Mouse (Mus musculus) liver, embryonic 11.5 days (tissue): ENCODE measurements at regions not wholly inside any gene's neighbourhood (a gene's known extent, or its start where the extent isn't known, plus 50 kb on each side); places are given as distances from the start of the nearest gene placed in this dataset.

ENCODE experiments used
- ATAC-seq: fragments of 200-750 bp; cut with Nextera tagmentation; replicated peaks from 2 replicates; pipeline ENCODE4 v1.8.0; 2017; ENCODE audit warnings: moderate number of reproducible peaks, mild to moderate bottlenecking, moderate TSS enrichment, moderate library complexity; ENCODE audit not compliant: low FRiP score
- DNase-seq: peaks from one replicate; pipeline ENCODE4 v3.0.0-alpha.2; 2017; ENCODE audit warnings: low spot score
- H3K27ac ChIP-seq: fragments of 300-500 bp; sonication (generic); 2 replicates; pipeline ENCODE4 v1.5.1; 2014; ENCODE audit warnings: mild to moderate bottlenecking, low read depth, low read length, control low read depth
- H3K27me3 ChIP-seq: fragments of 300-500 bp; sonication (generic); replicated peaks from 2 replicates; pipeline ENCODE4 v1.6.1; 2014; ENCODE audit warnings: low read length, mixed read lengths; ENCODE audit not compliant: control insufficient read depth, insufficient read depth
- H3K36me3 ChIP-seq: fragments of 300-500 bp; sonication (generic); 2 replicates; pipeline ENCODE4 v1.6.1; 2014; ENCODE audit warnings: mild to moderate bottlenecking, low read length, moderate library complexity, mixed read lengths; ENCODE audit not compliant: control insufficient read depth, insufficient read depth
- H3K4me1 ChIP-seq: fragments of 300-500 bp; sonication (generic); replicated peaks from 2 replicates; pipeline ENCODE4 v1.6.1; 2014; ENCODE audit warnings: low read length, mixed read lengths; ENCODE audit not compliant: control insufficient read depth, insufficient read depth
- H3K4me2 ChIP-seq: fragments of 300-500 bp; sonication (generic); 2 replicates; pipeline ENCODE4 v1.6.1; 2014; ENCODE audit warnings: mild to moderate bottlenecking, control low read depth, moderate library complexity
- H3K4me3 ChIP-seq: fragments of 300-500 bp; sonication (generic); 2 replicates; pipeline ENCODE4 v1.5.1; 2014; ENCODE audit warnings: low read depth, low read length, control low read depth
- H3K9ac ChIP-seq: fragments of 300-500 bp; sonication (generic); 2 replicates; pipeline ENCODE4 v1.6.1; 2014; ENCODE audit warnings: low read depth, low read length, control low read depth
- H3K9me3 ChIP-seq: fragments of 300-500 bp; sonication (generic); 2 replicates; pipeline ENCODE4 v1.6.1; 2016; ENCODE audit warnings: low read length, inconsistent platforms, mixed read lengths; ENCODE audit not compliant: control insufficient read depth
- WGBS: fragments of 180-500 bp; shearing (Covaris S2); extraction: QIAGEN DNeasy Blood & Tissue Kit; methylation state at CpG from one replicate; pipeline ENCODE4 v1.1.7; 2014; 5-methylcytosine and 5-hydroxymethylcytosine counted together

GRCm38 (mm10) chr16:86516935-86517334, 615.3 kb upstream of the Adamts5 start:
- no peak for ATAC-seq
- Histone ChIP-seq H3K4me2 (no peak overlapping the region), H3K9ac (no peak overlapping the region), H3K27ac (no peak overlapping the region), H3K4me3 (no peak overlapping the region), H3K4me1 (no peaks in the 10 kb centered on the region), H3K36me3 (no peaks in the 10 kb centered on the region), H3K27me3 (no peaks in the 10 kb centered on the region), H3K9me3 (no peaks in the 10 kb centered on the region)
- DNase-seq, result no peak
- WGBS, result 37% methylated on average over 1 of the region's 1 CpGs

GRCm38 (mm10) chr16:86516144-86516543, 614.5 kb upstream of the Adamts5 start:
- H3K27me3 ChIP-seq, result no peaks in the 10 kb centered on the region
- ATAC-seq, result no peak
- H3K9me3 ChIP-seq, result no peaks in the 10 kb centered on the region
- no peak for DNase-seq
- H3K4me2 ChIP-seq, result no peak overlapping the region
- H3K27ac ChIP-seq, result no peak overlapping the region
- no peak overlapping the region for H3K4me3 ChIP-seq
- H3K4me1 ChIP-seq, result no peaks in the 10 kb centered on the region
- no peaks in the 10 kb centered on the region for H3K36me3 ChIP-seq
- 79% methylated on average over 3 of the region's 3 CpGs for WGBS
- H3K9ac ChIP-seq, result no peak overlapping the region

DNA sequence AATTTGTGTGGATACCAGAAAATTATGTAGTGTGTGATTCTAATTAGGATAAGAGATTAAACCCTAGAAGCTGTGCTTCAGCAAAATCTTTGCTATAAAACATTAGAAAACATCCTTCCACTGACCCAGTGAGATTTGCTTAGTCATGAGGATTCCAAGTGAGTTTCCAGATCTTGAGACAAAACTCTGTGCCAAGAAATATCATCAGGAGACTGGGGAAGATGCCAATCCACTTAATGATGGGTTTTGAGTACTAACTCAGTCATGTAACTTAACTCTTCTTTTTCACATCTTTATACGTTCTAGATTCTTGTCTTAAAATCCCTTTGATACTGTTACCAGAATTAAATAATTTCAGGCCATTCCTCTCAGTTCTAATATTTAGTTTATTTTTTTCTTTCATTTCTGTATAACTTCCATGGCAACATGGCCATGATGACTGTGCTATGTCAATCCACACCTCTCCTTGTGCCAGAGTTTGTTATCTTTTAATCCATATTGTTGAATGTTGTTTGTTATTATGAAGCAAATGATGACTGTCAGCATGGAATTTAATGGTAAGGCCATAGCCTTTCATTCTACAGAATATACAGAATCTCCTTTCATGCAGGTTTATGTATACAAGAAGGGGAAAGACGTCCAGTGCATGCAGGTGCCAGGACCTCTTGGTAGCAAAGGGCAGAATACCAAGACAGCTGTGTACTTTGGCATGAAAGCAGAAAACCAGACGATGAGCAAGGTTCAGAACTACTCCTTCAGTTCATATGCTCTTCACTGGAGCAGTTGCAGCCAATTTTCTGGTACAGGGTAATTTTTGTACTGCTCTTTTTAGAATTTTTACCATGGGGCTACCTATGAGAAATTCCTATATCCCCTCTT, 599.7 kb upstream of the Adamts5 start:
- DNase-seq, result no peak

DNA sequence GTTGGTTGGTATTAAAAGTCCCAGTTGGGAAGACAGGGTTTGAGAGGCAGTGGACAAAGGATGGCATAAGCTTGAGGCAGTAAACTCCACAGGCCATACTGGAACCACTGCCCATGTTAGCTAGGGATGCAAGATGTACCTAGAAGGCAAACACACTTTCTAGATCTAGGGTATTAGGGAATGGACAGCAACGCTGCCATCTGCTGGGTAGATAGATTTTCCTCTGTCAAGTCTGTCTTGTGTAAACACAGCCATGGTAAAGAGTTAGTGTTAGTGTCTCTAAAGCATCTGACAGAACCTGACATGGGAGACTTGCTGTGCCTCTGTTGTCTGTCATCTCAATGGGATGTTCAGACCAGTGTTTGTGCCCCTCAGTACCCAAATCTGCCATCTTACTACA, 573.5 kb upstream of the Adamts5 start:
- H3K9me3 ChIP-seq, result no peaks in the 10 kb centered on the region
- H3K36me3 ChIP-seq, result no peaks in the 10 kb centered on the region
- DNase-seq (no peak), ATAC-seq (no peak)
- H3K4me1 ChIP-seq, result no peaks in the 10 kb centered on the region
- H3K9ac ChIP-seq, result no peak overlapping the region
- no peaks in the 10 kb centered on the region for H3K27me3 ChIP-seq
- H3K27ac ChIP-seq, result no peak overlapping the region
- H3K4me2 ChIP-seq, result no peak overlapping the region
- WGBS, result 50% methylated on average over 1 of the region's 1 CpGs
- H3K4me3 ChIP-seq, result no peak overlapping the region

More for the DNA sequence above, 599.7 kb upstream of the Adamts5 start:
- no peaks in the 10 kb centered on the region for H3K9me3 ChIP-seq
- H3K9ac ChIP-seq, result no peak overlapping the region
- WGBS, result 50% methylated on average over 3 of the region's 3 CpGs
- no peak overlapping the region for H3K4me2 ChIP-seq
- no peaks in the 10 kb centered on the region for H3K27me3 ChIP-seq
- H3K27ac ChIP-seq, result no peak overlapping the region
- no peaks in the 10 kb centered on the region for H3K36me3 ChIP-seq
- H3K4me3 ChIP-seq, result no peak overlapping the region
- H3K4me1 ChIP-seq, result no peaks in the 10 kb centered on the region
- ATAC-seq, result no peak

GRCm38 (mm10) chr16:86473059-86473740, 571.6 kb upstream of the Adamts5 start:
- Histone ChIP-seq H3K4me2 (no peak overlapping the region), H3K27me3 (no peaks in the 10 kb centered on the region), H3K36me3 (no peaks in the 10 kb centered on the region), H3K9me3 (no peaks in the 10 kb centered on the region), H3K4me3 (no peak overlapping the region), H3K4me1 (no peaks in the 10 kb centered on the region), H3K27ac (no peak overlapping the region), H3K9ac (no peak overlapping the region)
- no peak for ATAC-seq
- no peak for DNase-seq
- WGBS, result 56% methylated on average over 4 of the region's 4 CpGs

DNA sequence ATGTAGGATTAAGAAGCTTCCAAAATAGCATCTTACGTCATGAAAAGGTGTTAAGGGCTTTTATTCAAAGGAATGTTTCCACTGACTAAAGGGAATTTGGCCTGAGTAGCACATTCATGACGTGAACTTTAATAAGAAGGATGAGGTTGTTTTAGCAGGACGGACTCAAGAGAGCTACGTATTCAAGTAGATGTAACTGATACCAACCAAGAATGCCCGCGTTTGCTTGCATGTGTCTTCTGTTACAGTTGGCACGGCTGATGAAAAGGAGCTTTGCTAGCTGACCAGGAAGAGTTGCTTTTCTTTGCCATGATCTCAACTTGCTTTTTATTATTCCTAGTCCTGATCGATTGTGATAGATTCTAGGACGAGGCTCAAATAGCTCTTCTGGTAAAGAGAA, 559.4 kb upstream of the Adamts5 start:
- no peaks in the 10 kb centered on the region for H3K27me3 ChIP-seq
- no peak overlapping the region for H3K9ac ChIP-seq
- no peak overlapping the region for H3K4me3 ChIP-seq
- no peak for DNase-seq
- H3K4me1 ChIP-seq, result no peaks in the 10 kb centered on the region
- WGBS, result 74% methylated on average over 9 of the region's 9 CpGs
- no peak overlapping the region for H3K4me2 ChIP-seq
- H3K36me3 ChIP-seq, result no peaks in the 10 kb centered on the region
- no peaks in the 10 kb centered on the region for H3K9me3 ChIP-seq
- no peak overlapping the region for H3K27ac ChIP-seq
- ATAC-seq, result no peak

DNA sequence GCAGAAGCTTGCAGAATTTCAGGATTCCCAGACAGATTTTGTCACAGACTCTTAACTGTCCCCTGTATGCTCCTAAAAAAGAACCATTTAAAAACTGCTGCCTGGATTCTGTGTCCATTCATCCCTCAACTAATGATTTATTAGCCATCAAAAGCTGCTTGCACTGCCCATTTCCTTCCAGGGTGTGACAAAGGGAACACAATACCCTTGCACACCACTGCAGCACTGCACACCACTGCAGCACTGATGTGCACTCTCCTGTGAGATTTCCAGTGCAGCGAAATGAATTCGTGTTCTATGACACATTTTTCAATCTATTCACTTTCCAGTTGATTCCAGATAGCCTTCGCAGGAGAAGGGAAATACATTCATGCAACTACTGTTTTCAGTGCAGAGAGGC, 555.0 kb upstream of the Adamts5 start:
- ATAC-seq, result no peak
- Histone ChIP-seq H3K4me2 (no peak overlapping the region), H3K27ac (no peak overlapping the region), H3K27me3 (no peaks in the 10 kb centered on the region), H3K9ac (no peak overlapping the region), H3K4me3 (no peak overlapping the region), H3K4me1 (no peaks in the 10 kb centered on the region), H3K36me3 (no peaks in the 10 kb centered on the region), H3K9me3 (no peaks in the 10 kb centered on the region)
- WGBS, result 58% methylated on average over 3 of the region's 3 CpGs
- DNase-seq, result no peak

DNA sequence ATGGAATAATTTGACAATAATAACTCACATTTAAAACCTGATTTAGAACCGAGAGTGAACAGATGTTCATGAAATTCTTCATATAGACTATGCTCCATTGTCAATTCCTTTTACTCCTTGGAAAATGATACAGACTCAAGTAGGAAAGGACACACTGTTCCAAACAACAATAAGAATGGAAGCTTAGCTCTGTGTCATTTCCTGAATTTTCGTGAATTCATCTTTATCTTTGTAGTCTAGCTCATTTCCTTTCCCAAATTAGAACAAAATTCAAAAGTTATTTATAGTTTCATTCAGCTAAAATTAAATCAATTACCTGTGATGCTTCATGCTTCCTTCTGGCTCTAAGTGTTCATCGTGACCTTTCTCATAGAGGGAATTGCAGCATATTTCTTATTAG, 553.2 kb upstream of the Adamts5 start:
- Histone ChIP-seq H3K27me3 (no peaks in the 10 kb centered on the region), H3K27ac (no peak overlapping the region), H3K4me1 (no peaks in the 10 kb centered on the region), H3K9me3 (no peaks in the 10 kb centered on the region), H3K36me3 (no peaks in the 10 kb centered on the region), H3K4me2 (no peak overlapping the region), H3K9ac (no peak overlapping the region), H3K4me3 (no peak overlapping the region)
- no peak for DNase-seq
- WGBS, result 54% methylated on average over 3 of the region's 3 CpGs
- ATAC-seq, result no peak

- no peak for ATAC-seq
- no peak overlapping the region for H3K4me2 ChIP-seq
- no peak for DNase-seq
- H3K4me1 ChIP-seq, result no peaks in the 10 kb centered on the region
- no peak overlapping the region for H3K27ac ChIP-seq
- no peak overlapping the region for H3K4me3 ChIP-seq
- H3K27me3 ChIP-seq, result no peaks in the 10 kb centered on the region
- no peaks in the 10 kb centered on the region for H3K9me3 ChIP-seq
- H3K36me3 ChIP-seq, result no peaks in the 10 kb centered on the region
- H3K9ac ChIP-seq, result no peak overlapping the region
These were observed 552.4 kb upstream of the Adamts5 start for GRCm38 (mm10) chr16:86454031-86454430.
